Mouse (Mus musculus) gastrocnemius, postnatal 4 days (tissue): ENCODE measurements around the gene Tmub2. TPM values are rescaled to one million over a fixed set of nuclear protein-coding genes. Genes with fewer than 3 reads are reported as not detected.

ENCODE experiments used
- DNase-seq, 2 experiments: peaks; one replicate each; pipeline ENCODE4 v3.0.0; 2021 to 2022; ENCODE audit warnings: low spot score in 2 of 2, mixed read lengths in 2 of 2
- total RNA-seq, 2 experiments: library from RNA; stranded (reverse); gene quantifications; 2 replicates each; pipeline ENCODE4 v1.2.3; 2021

The Tmub2 gene
- total RNA-seq, 2 experiments from 2014 or later, result 25.9 to 26.3 TPM

DNA sequence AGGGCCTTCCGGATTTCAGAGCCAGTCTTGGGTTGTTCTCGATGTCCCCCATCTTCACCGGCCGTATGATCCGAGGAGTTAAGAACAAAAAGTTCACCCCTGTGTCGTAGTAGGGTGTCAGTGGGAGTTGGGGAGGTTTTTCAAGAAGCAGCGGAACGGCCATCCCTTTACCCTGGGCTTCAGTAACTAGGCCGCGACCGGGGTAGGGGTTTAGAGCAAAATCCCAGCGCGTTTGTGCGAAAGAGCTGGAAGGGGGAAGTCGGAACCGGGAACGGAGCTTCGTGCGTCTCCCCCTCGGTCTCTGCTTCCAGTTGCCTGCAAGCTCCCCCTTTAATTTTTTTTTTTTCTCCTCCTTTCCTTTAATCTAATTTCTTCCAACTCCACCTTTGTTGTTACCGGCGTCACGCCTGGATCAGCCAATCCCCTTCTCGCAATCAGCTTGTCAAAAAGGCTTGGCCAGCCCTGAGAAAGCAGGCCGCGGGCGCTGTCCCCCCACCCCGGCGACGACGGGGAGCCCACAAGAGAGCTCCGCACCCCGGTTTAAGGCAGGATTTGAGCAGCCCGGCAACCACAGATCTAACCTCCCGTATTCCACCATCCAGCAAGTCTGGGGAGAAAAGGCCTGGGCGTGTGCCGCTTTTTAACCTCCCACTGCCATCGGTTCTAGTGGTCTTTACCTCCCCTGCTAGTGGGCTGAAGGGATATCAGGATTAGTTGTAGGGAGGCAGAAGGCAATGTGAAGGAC lies 35.4 kb downstream of the Tmub2 start:
- DNase-seq, result peak; percentile 67 to 81

GRCm38 (mm10) chr11:102320686-102321005 lies 35.9 kb downstream of the Tmub2 start:
- peak; percentile 69 to 81 for DNase-seq

DNA sequence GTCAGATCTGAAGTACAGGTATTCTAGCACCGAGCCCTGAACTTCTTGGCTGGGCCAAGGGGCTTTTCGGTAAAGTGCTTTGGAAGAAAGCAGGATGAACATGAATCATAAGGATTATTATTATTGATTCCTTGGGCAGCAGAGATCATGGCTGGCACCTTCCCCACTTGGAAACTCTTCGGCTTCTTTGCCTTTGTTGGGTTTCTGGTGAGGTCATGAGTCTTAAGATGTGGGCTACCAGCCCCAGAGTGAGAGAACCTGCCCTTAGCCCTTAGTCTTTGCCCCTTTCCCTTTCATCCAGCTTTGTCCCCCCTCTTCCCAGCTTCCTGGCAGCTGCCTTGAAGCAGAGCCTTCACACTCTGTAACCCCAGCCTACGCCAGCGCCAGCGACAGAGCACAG lies 37.2 kb downstream of the Tmub2 start:
- DNase-seq, result no peak

GRCm38 (mm10) chr11:102323516-102323915 lies 38.8 kb downstream of the Tmub2 start:
- DNase-seq, result no peak

- DNase-seq, result no peak
Observed at GRCm38 (mm10) chr11:102327250-102327649, 42.5 kb downstream of the Tmub2 start.

- no peak for DNase-seq
Observed at GRCm38 (mm10) chr11:102327839-102328238, 43.1 kb downstream of the Tmub2 start.

DNA sequence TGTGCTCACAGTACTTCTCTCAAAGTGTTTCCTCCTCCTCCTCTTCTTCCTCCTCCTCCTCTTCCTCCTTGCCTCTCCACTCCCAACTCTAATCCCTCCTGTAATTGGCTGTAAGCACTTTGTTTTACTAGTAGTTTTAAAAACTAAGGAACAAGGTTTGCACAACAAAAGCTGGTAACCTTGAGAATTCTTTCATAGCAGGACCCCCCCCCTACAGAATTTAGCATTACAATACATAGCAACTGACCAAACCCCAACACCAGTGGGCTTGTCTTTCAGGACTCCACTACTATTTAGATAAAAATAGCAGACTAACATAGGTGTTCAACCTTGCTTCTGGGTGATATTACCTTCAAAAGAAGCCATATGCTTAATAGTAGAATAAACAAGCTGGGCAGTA lies 44.8 kb downstream of the Tmub2 start:
- no peak for DNase-seq

GRCm38 (mm10) chr11:102330039-102330438 lies 45.3 kb downstream of the Tmub2 start:
- DNase-seq, result no peak

GRCm38 (mm10) chr11:102331806-102332205 lies 47.1 kb downstream of the Tmub2 start:
- DNase-seq, result no peak

- no peak for DNase-seq
Observed at GRCm38 (mm10) chr11:102333061-102333460, 48.3 kb downstream of the Tmub2 start.

GRCm38 (mm10) chr11:102334010-102334409 lies 49.3 kb downstream of the Tmub2 start:
- no peak for DNase-seq

GRCm38 (mm10) chr11:102334973-102335700 lies 50.4 kb downstream of the Tmub2 start:
- peak in 1 of 2 experiments; percentile 38 for DNase-seq

DNA sequence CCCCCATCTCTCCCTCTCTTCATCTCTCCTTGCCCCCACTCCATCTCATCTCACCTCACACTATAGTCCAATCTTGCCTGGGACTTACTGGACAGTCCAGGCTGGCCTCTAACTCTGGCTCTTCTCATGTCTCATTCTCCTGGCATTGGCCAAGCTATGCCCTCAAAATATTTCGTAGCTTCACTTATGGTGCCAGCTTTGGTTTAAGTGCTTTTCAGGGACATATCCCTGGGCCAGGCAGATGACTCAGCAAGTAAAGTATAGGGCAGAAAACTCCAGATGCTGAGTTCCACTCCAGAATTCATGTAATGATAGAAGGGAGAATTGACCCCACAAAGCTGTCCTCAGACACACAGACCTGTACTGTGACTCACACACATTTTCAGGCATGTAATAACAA lies 51.5 kb downstream of the Tmub2 start:
- DNase-seq, result no peak

- DNase-seq, result no peak
Observed at GRCm38 (mm10) chr11:102337921-102338320, 53.2 kb downstream of the Tmub2 start.

GRCm38 (mm10) chr11:102338561-102338960 lies 53.8 kb downstream of the Tmub2 start:
- peak in 1 of 2 experiments; percentile 57 for DNase-seq

Other genes starting within 250 kb of the Tmub2 start
- gene Cd300lg, start 243.4 kb upstream of the Tmub2 start, total RNA-seq, result 10 to 100 TPM; 12.8 to 13.2 TPM
- 1 to 10 TPM; 1.7 to 2.5 TPM for gene Mpp2, start 196.4 kb upstream of the Tmub2 start, total RNA-seq
- not detected for gene Ppy, start 183.6 kb upstream of the Tmub2 start, total RNA-seq
- not detected for gene Pyy, start 177.1 kb upstream of the Tmub2 start, total RNA-seq
- under 1 TPM in 1 of 2 experiments, not detected in 1; 0.13 TPM for gene Nags, start 139.4 kb upstream of the Tmub2 start, total RNA-seq
- gene Tmem101, start 128.5 kb upstream of the Tmub2 start, total RNA-seq, result 10 to 100 TPM; 15.1 to 16.1 TPM
- gene Lsm12, start 99.6 kb upstream of the Tmub2 start, total RNA-seq, result 10 to 100 TPM; 75.1 to 78.3 TPM
- 10 to 100 TPM; 28.1 to 32.0 TPM for gene G6pc3, start 95.3 kb upstream of the Tmub2 start, total RNA-seq
- gene Hdac5, start 54.8 kb upstream of the Tmub2 start, total RNA-seq, result 100 to 1,000 TPM; 110 to 112 TPM
- 1 to 10 TPM; 2.3 to 2.6 TPM for gene BC030867, start 36.0 kb upstream of the Tmub2 start, total RNA-seq
- gene Asb16, start 16.2 kb upstream of the Tmub2 start, total RNA-seq, result 10 to 100 TPM; 25.7 to 31.1 TPM
- gene Atxn7l3, start 11.7 kb downstream of the Tmub2 start, total RNA-seq, result 10 to 100 TPM; 40.3 to 40.9 TPM
- 10 to 100 TPM; 85.8 to 98.3 TPM for gene Ubtf, start 34.8 kb downstream of the Tmub2 start, total RNA-seq
- gene Slc4a1, start 81.3 kb downstream of the Tmub2 start, total RNA-seq, result 1 to 10 TPM; 2.5 to 7.2 TPM
- gene Rundc3a, start 108.5 kb downstream of the Tmub2 start, total RNA-seq, result 1 to 10 TPM; 1.3 to 1.4 TPM
- 10 to 100 TPM; 54.5 to 66.3 TPM for gene Slc25a39, start 123.0 kb downstream of the Tmub2 start, total RNA-seq
- 100 to 1,000 TPM; 129 to 130 TPM for gene Grn, start 145.4 kb downstream of the Tmub2 start, total RNA-seq
- gene Fam171a2, start 162.8 kb downstream of the Tmub2 start, total RNA-seq, result 10 to 100 TPM; 27.4 to 43.6 TPM
- gene Itga2b, start 185.2 kb downstream of the Tmub2 start, total RNA-seq, result 1 to 10 TPM; 3.2 to 4.7 TPM